Mouse (Mus musculus) adrenal gland (tissue): ENCODE results near the gene Lrig1.
"Not testable (repeated sequence)": the region's sequence is repeated elsewhere in the genome, so short reads cannot be mapped to it uniquely, and the experiment has no call there.

ENCODE experiments used
- intact Hi-C: fragments of 180-260 bp; cut with DNase I; formaldehyde crosslinking; loops from one replicate; pipeline ENCODE4 v1.15.1; 2025
- microRNA-seq, 2 experiments: library from miRNA; unstranded; fragments of <30 nt; microRNA quantifications; one replicate each; pipeline ENCODE4; 2019

Lrig1 gene

GRCm38 (mm10) chr6:94584976-94585375 is 115.0 kb downstream of the Lrig1 start:
- intact Hi-C loops, result no loop called here

DNA sequence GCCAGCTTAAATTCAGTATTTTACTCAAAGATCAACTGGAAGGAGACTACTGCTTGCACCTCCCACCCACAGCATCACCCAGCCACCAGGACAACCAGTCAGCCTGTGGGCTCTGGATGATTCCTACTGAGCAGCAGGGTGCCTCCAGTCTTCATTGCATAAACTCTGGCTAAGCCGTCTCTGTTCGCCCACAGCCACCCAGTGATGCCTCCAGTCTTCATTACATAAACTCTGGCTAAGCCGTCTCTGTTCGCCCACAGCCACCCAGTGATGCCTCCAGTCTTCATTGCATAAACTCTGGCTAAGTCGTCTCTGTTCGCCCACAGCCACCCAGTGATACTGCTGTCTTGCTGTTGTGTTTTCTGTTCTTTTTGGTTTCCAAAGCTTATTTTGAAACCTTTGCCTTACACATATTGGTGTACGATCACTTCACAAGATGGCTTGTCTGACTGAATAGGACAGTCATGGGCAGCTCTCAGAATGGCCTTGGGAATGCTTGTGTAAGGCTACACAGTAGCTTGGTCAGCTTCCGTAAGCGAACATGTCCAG is 115.7 kb downstream of the Lrig1 start:
- intact Hi-C loops, result no loop called here

DNA sequence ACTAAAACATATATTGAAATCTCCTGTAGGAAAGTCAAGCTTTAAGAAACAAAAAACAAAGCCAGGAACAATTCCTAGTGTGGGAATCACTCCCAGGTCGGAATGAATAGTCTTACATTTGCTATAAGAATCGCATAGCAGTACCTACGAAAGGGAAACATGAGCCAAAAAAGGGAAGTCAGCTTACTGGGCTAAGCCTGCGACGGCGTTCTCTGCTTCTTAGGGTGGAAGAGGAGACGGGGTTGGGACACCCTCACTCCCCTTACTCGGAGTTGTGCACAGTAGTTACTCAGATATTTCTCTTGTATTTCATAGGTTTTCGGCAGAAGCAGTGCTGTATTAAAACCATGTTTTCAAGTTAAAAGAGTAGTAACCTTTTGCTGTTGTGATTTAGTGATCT is 117.9 kb downstream of the Lrig1 start:
- intact Hi-C loops, result no loop called here

DNA sequence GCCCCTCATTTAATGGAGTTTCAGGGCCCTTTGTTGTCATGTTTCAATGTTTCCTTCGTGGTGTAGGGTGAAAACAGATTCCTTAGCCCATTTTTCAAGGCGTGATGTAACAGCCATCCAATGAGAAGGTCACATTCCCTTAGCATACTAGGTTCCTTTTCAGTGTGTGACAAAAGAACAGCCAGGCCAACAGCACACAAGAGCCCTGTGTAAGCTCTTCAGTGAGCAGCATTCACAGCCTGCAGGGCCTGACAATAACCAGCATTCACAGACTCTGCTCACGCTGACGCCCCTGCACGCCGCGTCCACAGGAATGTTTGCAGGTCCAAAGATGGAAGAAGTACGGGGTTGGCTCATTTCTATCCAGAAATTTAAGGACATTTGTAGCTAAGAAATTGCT is 122.0 kb downstream of the Lrig1 start:
- intact Hi-C loops, result no loop called here

DNA sequence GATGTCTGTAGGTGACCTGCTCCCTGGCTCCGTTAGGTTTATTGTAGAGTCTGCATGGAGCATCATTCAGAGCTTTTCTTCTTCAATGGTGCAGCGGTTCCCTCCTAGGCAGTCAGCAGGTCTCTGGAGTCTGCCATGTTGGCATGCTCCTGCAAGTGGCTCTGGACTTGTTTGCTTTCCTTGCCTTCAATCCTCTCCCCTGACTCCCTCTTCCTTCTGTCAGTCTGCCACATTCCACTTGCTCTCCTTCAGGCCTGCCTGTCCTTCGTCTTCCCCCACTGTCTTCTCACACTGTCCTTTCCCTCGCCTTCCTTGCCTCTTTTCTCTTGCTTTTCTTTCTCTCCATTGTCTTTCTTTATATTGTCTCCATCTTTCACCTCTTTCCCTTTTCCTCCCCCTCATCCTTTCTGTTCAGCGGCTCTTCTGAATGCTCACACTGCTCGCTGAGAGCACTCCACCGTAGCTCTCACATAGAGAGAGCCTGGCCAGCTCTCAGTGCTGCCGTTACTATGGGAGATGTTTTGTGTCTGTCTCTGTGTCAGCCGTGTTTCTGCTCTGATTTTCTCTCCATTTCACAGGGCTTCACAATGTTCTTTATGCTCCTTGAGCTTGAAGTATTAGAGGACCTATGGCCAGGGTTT is 124.3 kb downstream of the Lrig1 start:
- intact Hi-C loops, result no loop called here

- intact Hi-C loops, result no loop called here
Observed at GRCm38 (mm10) chr6:94568040-94568439, 131.9 kb downstream of the Lrig1 start.

DNA sequence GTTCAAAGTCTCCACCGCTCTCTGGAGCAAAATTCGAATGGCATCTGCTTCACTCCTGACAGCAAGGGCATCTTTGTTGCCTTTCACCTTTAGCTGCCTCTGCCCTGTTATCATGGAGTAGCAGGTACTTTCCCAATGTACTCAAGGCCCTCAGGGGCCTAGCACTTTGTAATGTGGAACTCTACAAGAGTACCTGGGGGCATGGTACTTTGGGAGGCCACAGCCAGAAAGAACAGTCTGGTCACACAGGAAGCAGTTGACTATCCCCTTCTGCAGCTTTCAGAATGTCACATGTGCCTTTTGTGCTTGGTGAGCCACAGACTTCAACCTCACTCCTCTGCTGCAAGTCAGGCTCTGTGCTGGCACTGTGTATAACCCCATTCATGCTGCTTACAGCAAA is 134.2 kb downstream of the Lrig1 start:
- intact Hi-C loops, result no loop called here

DNA sequence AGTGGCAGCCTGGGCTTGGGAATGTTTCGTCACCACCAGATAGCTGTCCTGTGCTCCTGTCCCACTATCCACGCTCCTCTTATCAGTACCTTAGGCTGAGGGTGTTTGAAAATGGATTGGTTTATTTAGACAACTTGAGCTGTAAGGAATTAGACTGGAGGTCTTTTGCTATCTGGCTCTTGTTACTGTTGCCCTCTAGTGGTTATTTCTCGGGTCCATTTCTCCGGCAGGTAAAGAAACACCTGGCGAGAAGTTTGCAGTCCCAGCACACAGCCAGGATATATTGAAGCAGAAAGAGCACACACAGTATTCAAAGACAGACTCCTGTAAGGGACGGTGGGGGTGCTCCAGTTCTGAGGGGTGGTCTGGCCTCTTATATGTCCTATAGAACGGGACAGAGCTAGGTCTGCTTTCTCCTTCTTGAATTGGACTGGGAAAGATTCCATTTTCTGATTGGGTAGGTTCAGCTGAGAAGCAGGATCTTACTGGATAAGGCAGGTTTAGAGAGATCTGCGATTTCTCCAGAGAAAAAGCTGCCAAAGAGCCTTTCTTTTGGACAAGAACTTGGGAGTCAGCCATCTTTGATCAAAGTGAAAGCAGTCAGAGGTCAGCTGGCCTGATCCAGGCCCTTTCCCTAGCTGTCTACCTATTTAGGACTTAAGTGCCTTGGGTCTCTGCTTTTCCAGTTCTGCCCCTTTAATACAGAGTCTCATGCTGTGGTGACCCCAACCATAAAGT is 136.6 kb downstream of the Lrig1 start:
- intact Hi-C loops, result no loop called here

GRCm38 (mm10) chr6:94561346-94561745 is 138.6 kb downstream of the Lrig1 start:
- intact Hi-C loops, result no loop called here

GRCm38 (mm10) chr6:94560896-94561295 is 139.1 kb downstream of the Lrig1 start:
- intact Hi-C loops, result no loop called here

GRCm38 (mm10) chr6:94558603-94559002 is 141.4 kb downstream of the Lrig1 start:
- intact Hi-C loops, result not testable (repeated sequence)

Small RNA genes within 50 kb of the gene (microRNA-seq; reads per million reads assigned to microRNA genes)
- 0 reads per million in 2 experiments for gene Mir7041
